In the genomic region with DNA sequence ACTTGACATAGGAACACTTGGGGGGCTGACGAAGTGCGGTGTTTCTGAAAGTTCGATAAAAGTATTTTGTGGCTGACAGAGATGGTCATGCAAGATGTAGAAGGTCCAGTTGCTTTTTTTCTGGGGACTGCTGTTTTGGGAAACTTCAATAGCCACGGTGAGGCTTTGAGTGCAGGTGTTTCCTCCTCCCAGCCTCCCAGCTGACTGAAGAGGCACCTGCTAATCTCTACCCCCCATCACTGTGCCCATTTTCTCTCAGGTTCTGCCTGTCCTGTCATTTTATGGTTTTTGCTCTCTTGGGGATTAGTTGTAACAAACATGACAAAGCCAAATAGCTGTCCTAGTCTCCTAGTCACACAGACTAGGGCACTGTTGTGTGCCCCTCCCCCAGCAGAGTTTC, we compare ENCODE assay signal across 30 mouse cellular contexts.
DNase-seq lines count a peak whose midpoint lies in the region; ATAC-seq and TF ChIP-seq lines count a peak whose summit lies in the region.
"Had no signal": no experiment of that assay in that cellular context is flagged by ENCODE, and none has a peak within 500 bp of the region (broad histone marks: within the 10 kb centered on the region; RNA-seq: fewer than 3 reads in every experiment).

No protein-coding gene starts in this region.

- TF ChIP-seq EP300 in CH12.LX (IDR thresholded peaks at IDR 0.05; ENCODE audit: low read length): peak; percentile 72

- H3K79me2 ChIP-seq in CH12.LX (replicated peaks; ENCODE audit: control insufficient read depth, extremely low read depth, insufficient read depth, poor library complexity, severe bottlenecking): no peaks in the 10 kb centered on the region

- dilution Hi-C loops in CH12.LX (cut with MboI; ENCODE audit: extremely low pct_ligation_motif_present, extremely low pct_unique_long_range_greater_than_20kb, low sequenced_read_pairs): no loop called here

- no peak for TF ChIP-seq RAD21 in CH12.LX (IDR thresholded peaks at IDR 0.05; ENCODE audit: low read depth, low read length)

- in situ Hi-C loops in CH12.LX (cut with MboI; ENCODE audit: low pct_ligation_motif_present, low pct_unique_long_range_greater_than_20kb, low sequenced_read_pairs): no loop called here

- H3K9ac ChIP-seq in heart, embryonic 16.5 days (ENCODE audit: low read length): no peak overlapping the region
- no peak overlapping the region for H3K9ac ChIP-seq in heart, embryonic 12.5 days
- H3K9ac ChIP-seq in CH12.LX (ENCODE audit: insufficient read depth, low read depth): no peak overlapping the region
- H3K9ac ChIP-seq: embryonic facial prominence, embryonic 15.5 days; forebrain, embryonic 13.5 days; hindbrain, embryonic 15.5 days; kidney, embryonic 15.5 days; limb, embryonic 12.5 days; liver, postnatal 0 days; midbrain, embryonic 13.5 days; neural tube, embryonic 15.5 days had no signal

- ATAC-seq in heart, embryonic 16.5 days (replicated peaks; ENCODE audit: extremely low read depth, insufficient read depth, low FRiP score): peak; percentile 54; the same call in 1 of the 2 replicates
- ATAC-seq in heart, embryonic 12.5 days (ENCODE audit: insufficient number of reproducible peaks, low FRiP score): no peak
- ATAC-seq: forebrain, embryonic 13.5 days; inflammation-experienced regulatory T-cells, adult 6 months; liver, postnatal 0 days; midbrain, embryonic 13.5 days had no signal

- H3K4me3 ChIP-seq in heart, embryonic 16.5 days (ENCODE audit: low read length): no peak overlapping the region
- H3K4me3 ChIP-seq in heart, embryonic 12.5 days: no peak overlapping the region
- H3K4me3 ChIP-seq in CH12.LX (replicated peaks in 1 of 3; ENCODE audit: low read depth in 2 of 3, low read length in 2 of 3, poor library complexity in 1 of 3): peak overlapping the region in 1 of 3 experiments; percentile 1
- H3K4me3 ChIP-seq: embryonic facial prominence, embryonic 10.5 days; embryonic facial prominence, embryonic 15.5 days; forebrain, embryonic 13.5 days; hindbrain, embryonic 15.5 days; kidney, embryonic 15.5 days; limb, embryonic 12.5 days; midbrain, embryonic 13.5 days; neural tube, embryonic 15.5 days had no signal

- peak; percentile 64 for DNase-seq in CH12.LX (ENCODE audit: extremely low read depth)
- peak; percentile 60 for DNase-seq in thymus, postnatal 0 days (ENCODE audit: low spot score)
- peak; percentile 25 for DNase-seq in thymus, postnatal 4 days
- DNase-seq in neural tube, embryonic 10.5 days (ENCODE audit: extremely low spot score, low spot score): no peak
- no peak for DNase-seq in embryo, embryonic 10 days (ENCODE audit: low spot score)
- DNase-seq: adrenal gland, postnatal 25 days; cerebellum, adult 18-20 months; cerebellum, postnatal 10 days; gastrocnemius, postnatal 36 days; heart, adult 18-20 months; heart, postnatal 10 days; kidney, adult 11 months; kidney, postnatal 25 days; liver, postnatal 0 days; lung, postnatal 36 days; retina, postnatal 1 day; right cerebral cortex, postnatal 14 days had no signal

- no peak overlapping the region for H3K27ac ChIP-seq in heart, embryonic 16.5 days (ENCODE audit: low read length)
- H3K27ac ChIP-seq in heart, embryonic 12.5 days (ENCODE audit: poor library complexity, severe bottlenecking): no peak overlapping the region
- no peak overlapping the region for H3K27ac ChIP-seq in CH12.LX (ENCODE audit: insufficient read depth, low read depth)
- H3K27ac ChIP-seq: embryonic facial prominence, embryonic 10.5 days; embryonic facial prominence, embryonic 15.5 days; forebrain, embryonic 13.5 days; hindbrain, embryonic 15.5 days; kidney, embryonic 15.5 days; limb, embryonic 12.5 days; midbrain, embryonic 13.5 days; neural tube, embryonic 15.5 days had no signal

- no peaks in the 10 kb centered on the region for H3K36me3 ChIP-seq in heart, embryonic 16.5 days (ENCODE audit: control insufficient read depth, insufficient read depth)
- no peaks in the 10 kb centered on the region for H3K36me3 ChIP-seq in heart, embryonic 12.5 days
- no peaks in the 10 kb centered on the region for H3K36me3 ChIP-seq in CH12.LX (replicated peaks in 1 of 2; ENCODE audit: control insufficient read depth in 1 of 2, insufficient read depth in 1 of 2, low read length in 1 of 2)
- H3K36me3 ChIP-seq: embryonic facial prominence, embryonic 10.5 days; embryonic facial prominence, embryonic 15.5 days; hindbrain, embryonic 15.5 days; kidney, embryonic 15.5 days; limb, embryonic 12.5 days; midbrain, embryonic 13.5 days; neural tube, embryonic 15.5 days had no signal

- no peaks in the 10 kb centered on the region for H3K9me3 ChIP-seq in heart, embryonic 16.5 days (replicated peaks; ENCODE audit: control insufficient read depth, low read length)
- H3K9me3 ChIP-seq in heart, embryonic 12.5 days (replicated peaks): no peaks in the 10 kb centered on the region
- H3K9me3 ChIP-seq in CH12.LX (replicated peaks; ENCODE audit: low read length): no peaks in the 10 kb centered on the region
- H3K9me3 ChIP-seq: embryonic facial prominence, embryonic 10.5 days; embryonic facial prominence, embryonic 15.5 days; forebrain, embryonic 13.5 days; hindbrain, embryonic 15.5 days; kidney, embryonic 15.5 days; limb, embryonic 12.5 days; midbrain, embryonic 13.5 days; neural tube, embryonic 15.5 days had no signal

- peaks cover 4% of the 10 kb centered on the region for H3K4me1 ChIP-seq in heart, embryonic 16.5 days (ENCODE audit: control insufficient read depth, insufficient read depth, low read length)
- no peaks in the 10 kb centered on the region for H3K4me1 ChIP-seq in heart, embryonic 12.5 days (replicated peaks)
- peaks cover 2 to 18% of the 10 kb centered on the region in 2 experiments; a peak in 2 of 4 replicates for H3K4me1 ChIP-seq in CH12.LX (ENCODE audit: control insufficient read depth in 1 of 2, insufficient read depth in 2 of 2)
- H3K4me1 ChIP-seq: forebrain, embryonic 13.5 days; hindbrain, embryonic 15.5 days; kidney, embryonic 15.5 days; megakaryocyte, embryonic 14.5 days; midbrain, embryonic 13.5 days; neural tube, embryonic 15.5 days had no signal

- H3K4me2 ChIP-seq in heart, embryonic 16.5 days (ENCODE audit: low read depth, low read length): no peak overlapping the region
- no peak overlapping the region for H3K4me2 ChIP-seq in heart, embryonic 12.5 days
- peak overlapping the region; percentile 13; the same call in 1 of the 2 replicates for H3K4me2 ChIP-seq in CH12.LX (ENCODE audit: insufficient read depth, low read depth, poor library complexity, severe bottlenecking)
- H3K4me2 ChIP-seq: embryonic facial prominence, embryonic 15.5 days; forebrain, embryonic 13.5 days; heart, embryonic 11.5 days; hindbrain, embryonic 15.5 days; kidney, embryonic 15.5 days; limb, embryonic 12.5 days; midbrain, embryonic 13.5 days; neural tube, embryonic 15.5 days had no signal

- TF ChIP-seq CTCF in CH12.LX (conservative IDR thresholded peaks at IDR 0.05 in 1 of 2, IDR thresholded peaks at IDR 0.05 in 1 of 2; ENCODE audit: low read depth in 2 of 2, low read length in 2 of 2): no peak

- H3K27me3 ChIP-seq in heart, embryonic 16.5 days (ENCODE audit: control insufficient read depth, insufficient read depth, low read length): no peaks in the 10 kb centered on the region
- no peaks in the 10 kb centered on the region for H3K27me3 ChIP-seq in heart, embryonic 12.5 days (replicated peaks)
- H3K27me3 ChIP-seq in CH12.LX (replicated peaks): no peaks in the 10 kb centered on the region
- H3K27me3 ChIP-seq: embryonic facial prominence, embryonic 15.5 days; forebrain, embryonic 13.5 days; hindbrain, embryonic 15.5 days; kidney, embryonic 15.5 days; megakaryocyte, embryonic 14.5 days; midbrain, embryonic 13.5 days; neural tube, embryonic 15.5 days had no signal

- no peak for TF ChIP-seq POLR2A in CH12.LX (IDR thresholded peaks at IDR 0.05; ENCODE audit: low read depth, low read length)

- WGBS in heart, embryonic 16.5 days: 71% methylated on average over 4 of the region's 4 CpGs
- WGBS in heart, embryonic 12.5 days: 79% methylated on average over 4 of the region's 4 CpGs

TF ChIP-seq in CH12.LX, 34 proteins besides CTCF, POLR2A, EP300 and RAD21 (continues in another document):
- TF ChIP-seq USF1 (IDR thresholded peaks at IDR 0.05; ENCODE audit: low read depth, low read length) (no peak), ETS1 (conservative IDR thresholded peaks at IDR 0.05; ENCODE audit: low read depth, low read length) (peak; percentile 67), KAT2A (IDR thresholded peaks at IDR 0.05; ENCODE audit: insufficient replicate concordance, low read length) (no peak), MAFK (IDR thresholded peaks at IDR 0.05; ENCODE audit: insufficient replicate concordance, low read length) (no peak), ZKSCAN1 (IDR thresholded peaks at IDR 0.05; ENCODE audit: borderline replicate concordance, low read depth, low read length) (no peak), TCF12 (IDR thresholded peaks at IDR 0.05; ENCODE audit: low read depth, low read length) (peak; percentile 86), HCFC1 (IDR thresholded peaks at IDR 0.05; ENCODE audit: low read depth, low read length) (no peak), GABPA (IDR thresholded peaks at IDR 0.05; ENCODE audit: insufficient replicate concordance, low read depth, low read length) (no peak), ELF1 (IDR thresholded peaks at IDR 0.05; ENCODE audit: low read depth, low read length) (no peak), TBP (conservative IDR thresholded peaks at IDR 0.05; ENCODE audit: low read depth, low read length) (no peak), PAX5 (IDR thresholded peaks at IDR 0.05; ENCODE audit: low read length) (no peak), BHLHE40 (IDR thresholded peaks at IDR 0.05; ENCODE audit: low read depth, low read length) (no peak), UBTF (IDR thresholded peaks at IDR 0.05; ENCODE audit: low read depth, low read length) (no peak), CHD2 (IDR thresholded peaks at IDR 0.05; ENCODE audit: low read length) (peak; percentile 40; the same call in 1 of the 2 replicates), E2F4 (IDR thresholded peaks at IDR 0.05; ENCODE audit: insufficient replicate concordance, low read depth, low read length) (no peak), ZMIZ1 (IDR thresholded peaks at IDR 0.05; ENCODE audit: low read depth, low read length) (no peak), RCOR1 (conservative IDR thresholded peaks at IDR 0.05; ENCODE audit: low read depth, low read length) (0 out of 2 replicates have a peak, but pooled peaks have one; percentile 15), JUND (conservative IDR thresholded peaks at IDR 0.05; ENCODE audit: low read depth, low read length) (no peak), MYC (IDR thresholded peaks at IDR 0.05; ENCODE audit: low read depth, low read length) (no peak), JUN (IDR thresholded peaks at IDR 0.05; ENCODE audit: insufficient read depth, low read depth, low read length) (no peak), MEF2A (IDR thresholded peaks at IDR 0.05; ENCODE audit: borderline replicate concordance, low read depth, low read length) (peak; percentile 41; the same call in 1 of the 2 replicates), ZNF384 (IDR thresholded peaks at IDR 0.05; ENCODE audit: low read depth, low read length) (0 out of 2 replicates have a peak, but pooled peaks have one; percentile 25), ZC3H11A (IDR thresholded peaks at IDR 0.05; ENCODE audit: low read depth, low read length) (no peak)

Comparison
In these comparisons a context has a peak if more than half of its experiments do, and no peak if none do; other contexts are left out.
1. DNase-seq: peak in CH12.LX (single experiment), thymus, postnatal 0 days (single experiment) and thymus, postnatal 4 days (single experiment); none in neural tube, embryonic 10.5 days (single experiment) and embryo, embryonic 10 days (single experiment).